Mouse (Mus musculus): ENCODE measurements around the gene Urod.

Urod gene

DNA sequence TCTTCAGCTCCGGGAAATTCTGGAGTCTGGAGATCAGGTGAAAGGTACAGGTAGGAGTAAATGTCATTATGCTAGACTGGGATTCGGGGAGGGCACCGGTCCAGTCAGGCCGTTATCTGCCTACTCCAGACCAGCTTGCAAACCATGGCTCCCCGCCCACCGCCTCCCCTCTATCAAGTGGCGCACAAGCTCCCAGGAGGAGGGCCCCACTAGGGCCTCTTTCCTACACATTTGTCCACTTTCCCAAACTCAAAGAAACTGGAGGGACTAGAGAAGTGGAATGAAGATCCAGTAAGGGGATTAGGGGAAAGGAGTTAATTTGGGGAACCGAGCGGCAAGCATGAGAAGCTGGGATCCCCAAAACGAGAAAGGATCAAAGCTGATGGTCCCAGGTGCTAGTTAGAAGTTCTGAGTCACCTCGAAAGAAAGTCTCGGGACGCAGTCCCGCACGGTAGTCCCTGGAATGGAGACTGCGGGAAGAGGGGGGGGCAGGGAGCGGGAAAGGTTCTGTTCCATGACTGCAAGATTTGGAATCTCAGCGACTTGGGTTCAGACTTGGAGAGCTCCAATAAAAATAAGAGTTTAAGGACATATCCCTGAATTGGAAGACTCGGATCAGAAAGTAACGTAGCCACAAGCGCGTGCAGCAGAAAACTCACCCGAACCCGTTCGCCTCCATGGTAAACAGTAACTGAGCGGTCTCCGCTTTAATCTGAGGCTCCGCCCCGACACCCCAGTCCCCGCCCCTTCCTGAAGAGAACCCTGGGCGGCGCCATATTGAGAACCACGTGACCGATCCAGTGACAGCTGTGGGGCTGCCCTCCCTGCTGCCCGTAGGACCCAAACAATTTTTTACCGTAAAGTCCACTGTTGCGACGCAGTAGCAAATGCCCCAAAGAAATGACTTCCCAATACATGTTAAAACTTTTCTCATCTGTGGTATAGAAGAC is at the start of gene Urod:
TSS of gene Urod (minus strand) at position 742 of the 950 bp plus-strand sequence.
- peak; percentile 93 for DNase-seq (ENCODE audit: low spot score)

DNA sequence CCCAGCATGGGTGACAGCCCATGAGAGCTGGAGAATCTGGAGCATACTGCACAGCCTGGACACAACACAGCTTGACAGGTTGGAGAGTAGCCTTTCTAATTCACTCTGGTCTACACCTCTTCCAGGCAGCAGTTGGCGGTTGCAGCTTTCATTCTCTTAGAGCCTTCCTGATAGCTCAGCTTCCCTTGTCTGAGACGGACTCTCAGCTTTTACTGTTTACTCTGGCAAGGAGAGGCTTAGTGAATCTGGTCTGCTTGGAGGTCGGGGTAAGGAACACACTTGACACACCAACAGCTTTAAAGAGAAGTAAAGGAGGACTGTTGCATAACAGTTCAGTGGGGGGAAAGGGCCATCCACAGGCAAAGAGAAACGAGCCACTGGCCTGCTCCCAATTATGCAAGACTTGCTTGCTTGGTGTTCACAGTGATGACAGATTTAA is 47.1 kb upstream of the Urod start:
- DNase-seq (ENCODE audit: low spot score) = peak; percentile 82

DNA sequence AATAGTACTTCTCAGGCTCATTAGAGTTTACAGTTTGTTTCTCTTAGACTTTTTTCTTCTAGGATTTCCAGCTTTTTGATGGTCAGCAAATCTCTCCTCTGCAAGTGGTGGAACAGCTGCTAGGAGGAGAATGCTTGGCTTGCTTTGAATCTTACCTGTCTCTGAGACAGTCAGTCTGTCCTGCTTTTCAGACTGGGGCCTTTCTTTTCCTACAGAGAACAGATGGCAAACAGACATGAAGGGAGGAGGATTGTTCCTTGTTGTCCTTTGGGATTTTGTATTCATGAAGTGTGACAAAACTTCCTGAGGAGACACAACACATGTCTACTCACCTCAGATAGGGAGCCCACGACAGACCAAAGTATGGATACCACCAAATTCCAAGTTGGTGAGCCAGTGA is 46.6 kb upstream of the Urod start:
- DNase-seq (ENCODE audit: low spot score) = peak; percentile 5

DNA sequence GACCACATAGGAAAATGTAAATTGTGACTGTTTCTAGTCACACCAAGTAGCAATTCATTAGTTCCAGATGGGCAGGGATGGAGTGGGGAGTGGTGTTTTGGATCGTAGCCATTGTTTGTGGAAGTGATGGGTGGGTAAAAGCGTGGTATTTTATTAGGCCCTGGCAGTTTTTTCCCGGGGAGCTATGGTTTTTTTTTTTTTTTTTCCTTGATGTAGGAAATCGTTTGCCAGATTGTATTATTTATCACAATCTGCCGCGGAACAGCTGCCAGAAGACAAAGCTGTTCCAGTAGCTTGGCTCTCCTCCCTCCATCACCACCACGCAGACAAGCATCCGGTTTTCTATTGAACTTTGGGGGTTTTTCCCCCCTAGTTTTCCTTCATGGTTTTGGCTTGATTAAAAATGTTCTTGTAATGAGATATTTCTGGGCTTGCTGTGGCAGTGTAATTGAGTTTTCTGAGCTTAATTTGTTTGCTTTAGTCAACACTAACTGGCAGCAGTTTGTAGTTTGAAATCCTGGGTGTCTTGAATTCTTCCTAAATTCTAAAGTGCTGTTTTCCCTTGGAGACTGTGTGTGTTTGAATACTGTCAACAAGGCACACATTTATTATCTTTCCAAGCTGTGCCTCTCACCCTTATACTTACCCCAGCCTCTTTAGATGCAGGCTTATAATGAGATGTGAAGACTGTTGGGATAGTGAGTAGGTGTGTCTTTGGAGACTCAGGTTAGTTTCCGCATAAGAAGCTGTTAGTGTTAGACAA is 45.9 kb upstream of the Urod start:
- no peak for DNase-seq (ENCODE audit: low spot score)

DNA sequence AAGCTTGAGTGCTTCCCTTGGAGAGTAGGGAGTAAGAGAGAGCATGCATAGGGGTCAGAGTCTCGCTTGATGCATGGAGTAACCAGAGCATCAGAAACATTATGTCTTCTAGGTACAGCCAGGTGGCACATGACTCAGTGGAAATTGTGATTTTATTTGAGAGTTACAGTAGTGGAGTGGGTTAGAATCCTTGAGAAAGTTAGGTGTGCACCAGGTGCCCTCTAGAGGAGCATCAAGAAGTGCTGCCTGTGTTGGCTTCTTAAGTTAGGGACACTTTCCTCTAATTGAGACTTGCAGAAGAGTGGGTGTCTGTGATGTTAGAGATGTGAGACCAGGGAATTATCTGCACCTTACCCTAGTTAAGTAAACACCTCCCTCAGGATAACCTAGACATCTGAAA is 36.9 kb upstream of the Urod start:
- no peak for DNase-seq (ENCODE audit: low spot score)

DNA sequence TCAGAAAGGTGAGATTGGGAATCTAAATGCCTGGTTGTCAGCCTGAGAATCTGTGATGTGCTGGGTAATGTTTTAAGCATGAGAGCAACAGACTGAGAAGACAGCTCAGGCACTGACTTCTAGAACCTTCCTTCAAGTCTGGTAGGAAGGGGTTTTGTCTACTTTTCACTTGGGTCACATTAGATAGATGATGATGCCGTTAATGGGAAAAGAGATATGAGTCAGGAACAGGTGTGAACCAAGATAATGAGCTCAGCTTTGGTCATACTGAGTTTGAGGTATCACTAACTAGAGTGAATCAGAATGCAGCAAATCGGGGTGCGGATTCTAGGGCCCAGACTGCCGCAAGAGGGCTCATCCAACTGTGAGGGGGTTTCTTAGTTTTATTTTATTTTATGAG is 29.3 kb upstream of the Urod start:
- no peak for DNase-seq (ENCODE audit: low spot score)

DNA sequence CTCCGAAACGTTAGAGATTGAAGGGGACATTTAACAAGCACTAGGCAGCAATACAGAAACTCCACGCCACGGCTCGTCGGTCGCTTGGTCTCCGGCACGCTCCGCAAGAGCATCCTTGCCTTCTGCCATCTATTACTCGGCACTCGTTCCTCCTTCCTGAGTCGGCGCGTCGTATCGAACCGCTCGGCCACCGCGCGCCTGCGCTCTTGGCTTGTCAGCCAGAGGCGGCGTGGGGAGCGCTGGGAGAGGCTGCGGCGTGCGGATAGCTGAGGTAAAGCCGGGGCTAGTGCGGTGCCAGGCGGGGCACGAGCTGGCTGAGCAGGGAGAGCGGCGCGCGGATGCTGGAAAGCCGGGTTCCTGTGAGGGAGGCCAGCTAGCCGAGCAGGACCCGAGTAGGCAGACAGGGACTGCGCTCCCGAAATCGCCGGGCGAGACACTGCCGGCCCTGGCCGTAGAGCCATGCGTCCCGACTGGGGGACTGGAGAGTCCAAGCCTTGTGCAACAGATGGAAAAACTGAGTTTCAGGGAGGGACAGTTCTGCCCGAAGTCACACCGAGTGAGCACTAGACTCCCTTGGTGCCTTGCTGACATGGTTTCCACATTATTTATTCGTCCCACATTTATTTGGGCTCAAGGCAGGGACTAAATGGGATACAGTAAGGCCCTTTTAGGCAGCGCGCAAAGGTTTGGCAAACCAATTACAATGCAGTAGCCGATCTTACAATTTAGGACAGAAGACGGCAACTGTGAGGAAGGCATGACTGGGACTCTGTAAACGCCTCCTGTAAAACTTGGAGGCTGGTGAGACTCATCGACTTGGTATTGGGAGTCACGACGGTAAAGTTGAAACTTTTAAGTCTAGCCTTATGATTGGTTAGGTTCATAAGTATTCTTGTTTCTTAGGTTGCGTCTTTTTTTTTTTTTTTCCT is 25.3 kb upstream of the Urod start, which contains the start of gene Eif2b3:
TSS of gene Eif2b3 (plus strand) at position 197 of the 929 bp plus-strand sequence.
- peak; percentile 88 for DNase-seq (ENCODE audit: low spot score)

DNA sequence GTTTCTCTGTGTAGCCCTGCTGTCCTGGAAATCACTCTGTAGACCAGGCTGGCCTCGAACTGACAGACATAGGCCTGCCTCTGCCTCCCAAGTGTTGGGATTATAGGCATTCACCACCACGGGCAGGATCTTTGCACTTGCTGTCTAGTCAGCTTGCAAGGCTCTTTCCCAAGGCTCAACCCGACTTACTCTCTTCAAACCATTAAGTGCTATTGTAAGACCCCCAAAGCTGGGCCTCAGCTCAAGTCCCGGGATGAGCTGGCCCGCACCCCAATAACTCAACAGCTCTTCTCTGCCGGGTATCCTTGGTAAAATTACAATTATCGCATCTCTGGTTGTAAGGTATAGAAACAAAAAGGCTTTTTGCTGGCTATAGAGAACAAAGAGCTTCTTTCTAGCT is 24.1 kb upstream of the Urod start:
- no peak for DNase-seq (ENCODE audit: low spot score)

DNA sequence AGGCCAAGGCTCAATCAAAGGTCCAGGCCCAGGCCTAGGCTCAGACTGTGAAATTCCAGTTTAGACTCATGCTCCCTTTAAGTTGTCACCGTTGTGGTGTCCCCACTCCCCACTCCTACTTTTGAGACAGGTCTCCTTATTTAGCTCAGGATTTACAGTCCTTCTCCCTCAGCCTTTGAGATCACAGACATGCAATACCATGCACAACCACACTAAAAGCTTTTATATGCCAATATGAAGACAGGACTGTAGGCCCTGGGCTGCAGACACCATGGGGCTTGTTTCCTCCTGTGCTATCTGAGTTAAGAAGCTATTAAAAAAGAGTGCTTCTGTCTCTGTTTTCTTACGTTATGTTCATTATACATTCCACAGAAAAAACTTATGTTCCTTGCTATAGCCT is 23.5 kb upstream of the Urod start:
- DNase-seq (ENCODE audit: low spot score) = no peak

DNA sequence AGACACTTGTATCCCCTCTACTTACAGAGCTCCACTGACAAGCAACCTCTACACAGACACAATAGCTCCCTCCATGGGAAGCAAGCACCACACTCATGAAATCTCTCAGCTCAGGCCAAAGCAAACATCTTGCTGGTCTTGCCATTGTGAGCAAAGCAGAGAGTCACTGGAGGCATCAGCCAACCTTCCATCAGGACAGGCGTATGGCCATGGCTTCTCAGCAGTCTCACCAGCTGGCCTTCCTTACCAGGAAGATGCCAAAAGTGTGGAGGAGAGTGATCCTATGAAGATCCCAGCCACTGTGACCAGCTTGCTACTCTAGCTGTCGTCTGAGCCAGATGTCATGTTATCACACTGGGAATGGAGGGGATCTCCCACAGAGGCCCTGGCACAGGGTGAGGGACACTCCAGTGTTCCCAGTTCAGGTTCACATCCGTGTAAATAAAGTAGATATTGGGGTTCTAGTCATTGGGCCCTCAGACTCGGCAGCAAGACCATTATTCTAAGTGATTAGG is 20.7 kb upstream of the Urod start:
- DNase-seq (ENCODE audit: low spot score) = no peak

DNA sequence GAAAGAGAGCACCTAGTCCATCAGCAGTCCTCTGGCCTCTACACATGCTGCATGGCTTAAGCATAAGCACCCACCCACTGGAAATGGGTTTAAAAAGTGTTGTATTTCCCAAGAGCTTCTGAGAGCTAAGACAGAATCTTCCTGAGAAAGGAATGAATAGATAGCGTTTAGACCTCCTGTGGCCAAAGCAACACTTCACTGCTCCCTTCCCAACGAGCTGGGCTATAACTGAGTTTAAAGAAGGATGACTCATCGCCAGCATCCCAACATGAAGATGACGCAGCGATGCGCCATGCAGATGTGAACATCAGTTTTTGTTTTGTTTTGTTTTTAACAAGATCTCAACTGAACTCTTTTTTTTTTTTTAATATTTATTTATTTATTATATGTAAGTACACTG is 19.4 kb upstream of the Urod start:
- no peak for DNase-seq (ENCODE audit: low spot score)

DNA sequence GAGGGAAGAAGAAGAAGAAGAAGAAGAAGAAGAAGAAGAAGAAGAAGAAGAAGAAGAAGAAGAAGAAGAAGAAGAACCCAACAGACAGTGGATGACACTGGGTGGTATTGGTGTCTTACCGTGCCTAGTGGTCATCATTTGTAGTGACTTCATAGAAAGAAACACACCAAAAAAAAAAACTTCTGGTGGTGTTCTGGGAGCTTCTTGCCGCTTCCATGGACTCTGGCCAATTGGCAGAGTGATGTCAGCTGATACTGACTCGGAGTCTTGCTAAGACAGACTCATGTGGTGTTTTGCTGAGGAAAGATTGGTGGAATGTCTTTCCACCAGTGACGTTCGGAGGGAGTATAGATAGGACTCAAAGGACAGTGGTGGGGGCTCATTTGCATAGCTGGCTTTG is 16.0 kb upstream of the Urod start:
- DNase-seq (ENCODE audit: low spot score) = no peak

DNA sequence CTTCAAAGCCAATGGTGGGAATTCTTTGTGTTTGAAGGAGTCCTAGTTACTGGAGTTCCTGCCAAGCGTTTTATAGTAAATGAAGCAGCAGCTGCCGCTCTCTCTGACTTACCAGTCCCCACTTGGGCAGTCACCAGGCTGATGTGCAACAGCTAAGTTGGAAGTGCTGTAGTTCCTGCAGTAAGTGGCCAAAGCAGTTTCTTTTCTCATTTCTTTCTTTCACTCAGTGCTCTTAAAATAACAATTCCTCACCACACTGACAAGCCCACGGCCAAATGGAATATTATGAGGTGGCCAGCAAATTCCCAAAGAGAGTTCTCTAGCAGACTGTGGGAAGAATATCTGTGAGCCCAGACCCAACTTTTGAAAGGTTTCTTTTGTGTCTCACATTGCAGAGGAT is 12.8 kb upstream of the Urod start:
- DNase-seq (ENCODE audit: low spot score) = no peak

DNA sequence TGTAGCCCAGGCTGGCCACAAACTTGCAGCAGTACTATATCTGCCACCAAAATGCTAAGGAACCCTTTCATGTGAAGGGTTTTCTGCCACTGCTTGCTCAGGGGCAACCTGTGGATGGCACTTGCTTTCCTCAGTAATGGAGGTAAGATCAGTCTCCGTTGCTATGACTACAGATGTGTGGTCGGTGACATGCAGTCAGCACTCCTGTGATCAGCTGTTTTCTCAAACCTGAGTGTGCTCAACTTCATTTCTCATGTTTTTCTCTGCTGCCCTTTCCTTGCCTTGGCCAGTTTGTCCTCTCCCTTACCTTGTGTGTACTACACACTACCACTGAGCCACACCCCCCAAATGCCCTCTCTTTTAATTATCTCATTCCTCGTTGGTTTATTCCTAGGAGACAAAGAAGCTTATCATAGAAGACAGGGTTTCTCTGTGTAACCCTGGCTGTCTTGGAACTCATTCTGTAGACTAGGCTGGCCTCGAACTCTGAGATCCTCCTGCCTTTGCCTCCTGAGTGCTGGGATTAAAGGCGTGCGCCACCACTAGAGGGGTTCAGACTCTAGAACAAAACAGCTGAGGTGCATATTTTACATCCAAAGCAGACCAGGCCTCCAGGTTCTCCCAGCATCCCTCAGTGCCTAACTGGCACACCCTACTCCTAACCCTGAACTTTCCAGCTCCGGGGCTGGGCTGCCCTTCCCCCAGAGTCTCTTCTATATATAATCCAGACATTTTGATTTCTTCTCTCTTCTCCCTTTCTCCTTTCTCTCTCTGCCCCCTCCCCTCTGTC is 11.6 kb upstream of the Urod start:
- DNase-seq (ENCODE audit: low spot score) = no peak

DNA sequence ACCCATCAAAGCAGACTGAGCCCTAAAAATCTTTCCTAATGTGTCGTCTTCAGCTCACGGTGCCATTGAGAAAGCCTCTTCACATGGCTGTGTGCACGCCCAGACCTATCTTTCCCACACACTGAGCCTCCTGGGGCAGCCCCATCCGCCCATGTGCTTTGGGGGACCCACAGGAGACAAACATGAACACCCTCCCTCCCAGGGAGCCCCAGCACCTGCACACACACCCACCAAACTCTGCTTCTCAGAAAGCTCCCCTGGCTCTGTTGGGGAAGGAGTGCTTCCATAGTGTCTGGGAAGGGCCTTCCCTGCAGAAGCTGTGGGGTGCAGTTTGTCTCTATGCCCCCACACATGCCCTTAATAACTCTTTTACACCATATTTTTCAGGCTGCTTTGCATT is 10.4 kb upstream of the Urod start:
- no peak for DNase-seq (ENCODE audit: low spot score)

DNA sequence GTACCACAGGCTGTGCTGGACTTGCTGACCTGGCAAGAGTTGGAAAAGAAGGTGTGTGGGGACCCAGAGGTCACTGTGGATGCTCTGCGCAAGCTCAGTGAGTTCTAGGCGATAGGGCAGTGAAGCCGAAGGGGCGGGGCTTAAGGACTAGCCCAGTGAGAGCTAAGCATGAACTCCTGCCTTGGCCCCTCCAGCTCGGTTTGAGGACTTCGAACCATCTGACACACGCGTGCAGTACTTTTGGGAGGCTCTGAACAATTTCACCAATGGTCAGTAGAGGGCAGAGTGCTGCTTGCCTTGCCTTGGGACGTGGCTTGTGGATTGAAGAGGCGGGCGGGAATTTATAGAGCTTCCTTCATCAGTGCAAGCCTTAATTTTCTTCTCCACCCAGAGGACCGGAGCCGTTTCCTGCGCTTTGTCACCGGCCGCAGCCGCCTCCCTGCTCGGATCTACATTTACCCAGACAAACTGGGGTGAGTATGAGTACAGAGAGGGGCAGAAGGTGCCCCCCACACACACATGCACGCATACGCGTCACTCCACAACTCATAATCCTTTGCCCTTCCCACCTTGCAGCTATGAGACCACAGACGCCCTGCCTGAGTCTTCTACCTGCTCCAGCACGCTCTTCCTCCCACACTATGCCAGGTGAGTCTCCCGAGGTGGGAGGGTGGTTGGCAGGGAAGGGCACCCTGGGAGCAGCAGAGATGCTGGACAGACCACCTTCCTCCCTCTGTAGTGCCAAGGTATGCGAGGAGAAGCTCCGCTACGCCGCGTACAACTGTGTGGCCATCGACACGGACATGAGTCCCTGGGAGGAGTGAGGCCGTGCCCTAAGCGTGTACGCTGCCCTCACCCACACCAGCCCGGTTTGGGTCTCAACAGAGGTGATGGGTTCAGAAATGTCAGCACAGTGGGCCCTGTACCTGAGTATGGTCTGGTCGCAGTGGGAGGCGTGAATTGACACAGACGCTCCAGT is 8.6 kb upstream of the Urod start:
- DNase-seq (ENCODE audit: low spot score) = peak; percentile 61

DNA sequence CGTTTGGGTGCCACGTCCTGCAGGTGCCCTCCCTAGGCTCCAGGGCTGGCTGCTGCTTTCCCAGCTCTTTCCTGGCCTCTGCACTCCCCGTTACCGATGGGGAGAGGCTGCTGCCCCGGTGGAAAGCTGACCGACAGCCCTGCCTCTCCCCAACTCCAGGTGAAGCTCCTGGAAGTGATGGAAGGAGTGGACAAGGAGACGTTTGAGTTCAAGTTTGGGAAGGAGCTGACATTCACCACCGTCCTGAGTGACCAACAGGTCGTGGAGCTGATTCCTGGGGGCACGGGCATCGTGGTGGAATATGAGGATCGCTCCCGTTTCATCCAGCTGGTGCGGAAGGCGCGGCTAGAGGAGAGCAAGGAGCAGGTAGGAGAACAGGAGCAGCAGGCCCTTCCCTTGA is 7.7 kb upstream of the Urod start:
- no peak for DNase-seq (ENCODE audit: low spot score)

DNA sequence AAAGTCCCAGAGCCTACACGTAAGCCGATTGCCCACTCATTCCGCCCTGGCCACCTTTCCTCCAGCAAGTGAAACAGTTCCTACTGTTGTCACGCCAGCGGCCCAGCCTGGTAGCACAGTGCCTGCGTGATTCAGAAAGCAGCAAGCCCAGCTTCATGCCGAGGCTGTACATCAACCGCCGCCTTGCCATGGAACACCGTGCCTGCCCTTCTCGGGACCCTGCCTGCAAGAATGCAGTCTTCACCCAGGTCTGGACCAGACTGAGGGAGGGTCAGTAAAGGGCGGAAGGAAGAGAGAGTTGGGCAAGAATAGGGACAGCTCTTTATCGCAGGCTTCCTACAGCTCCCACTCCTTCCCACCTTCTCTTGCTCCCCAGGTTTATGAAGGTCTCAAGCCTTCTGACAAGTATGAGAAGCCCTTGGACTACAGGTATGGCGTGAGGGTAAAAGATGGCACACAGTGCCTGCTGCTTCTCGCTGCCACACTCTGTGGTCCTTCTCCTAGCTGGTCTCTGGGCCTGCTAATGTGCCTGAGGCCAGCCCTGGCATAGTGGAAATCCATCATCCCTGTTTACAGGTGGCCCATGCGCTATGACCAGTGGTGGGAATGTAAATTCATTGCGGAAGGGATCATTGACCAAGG is 5.4 kb upstream of the Urod start:
- DNase-seq (ENCODE audit: low spot score) = no peak

DNA sequence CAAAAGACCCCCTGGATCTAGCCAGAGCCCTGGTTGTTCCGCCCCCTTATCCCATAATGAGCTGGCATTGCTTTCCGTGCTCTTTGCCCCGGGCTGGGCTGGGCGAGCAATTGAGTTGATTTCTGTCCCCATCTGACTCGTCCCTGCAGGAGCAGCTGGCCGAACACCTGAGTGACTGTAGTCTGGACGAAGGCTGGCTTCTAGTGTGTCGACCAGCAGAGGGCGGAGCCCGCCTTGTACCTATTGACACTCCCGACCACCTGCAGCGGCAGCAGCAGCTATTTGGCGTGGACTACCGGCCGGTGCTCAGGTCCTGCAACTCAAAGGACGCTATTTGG is 1.6 kb upstream of the Urod start:
- DNase-seq (ENCODE audit: low spot score) = peak; percentile 75

Measured in yolk sac, embryonic 10.5 days (tissue).